Mouse (Mus musculus) B cell, adult 2 months (primary cell): ENCODE results near the gene Lmx1a.

ENCODE experiments used
- DNase-seq, 2 experiments: peaks; one replicate each; pipeline ENCODE4 v3.0.0; 2022

Gene Lmx1a

GRCm38 (mm10) chr1:167695910-167696459, 6.9 kb downstream of the Lmx1a start:
- DNase-seq = no peak

- DNase-seq = no peak
These were observed 10.7 kb downstream of the Lmx1a start for GRCm38 (mm10) chr1:167699706-167700105.

- DNase-seq = no peak
These were observed 11.2 kb downstream of the Lmx1a start for GRCm38 (mm10) chr1:167700221-167700620.

- DNase-seq = no peak
These were observed 16.5 kb downstream of the Lmx1a start for GRCm38 (mm10) chr1:167705527-167705926.

GRCm38 (mm10) chr1:167708761-167709160, 19.7 kb downstream of the Lmx1a start:
- no peak for DNase-seq

- no peak for DNase-seq
These were observed 26.8 kb downstream of the Lmx1a start for GRCm38 (mm10) chr1:167715730-167716341.

GRCm38 (mm10) chr1:167734471-167734870, 45.4 kb downstream of the Lmx1a start:
- DNase-seq = no peak

- no peak for DNase-seq
These were observed 47.8 kb downstream of the Lmx1a start for GRCm38 (mm10) chr1:167736793-167737192.

- DNase-seq = no peak
These were observed 50.2 kb downstream of the Lmx1a start for GRCm38 (mm10) chr1:167739286-167739685.

DNA sequence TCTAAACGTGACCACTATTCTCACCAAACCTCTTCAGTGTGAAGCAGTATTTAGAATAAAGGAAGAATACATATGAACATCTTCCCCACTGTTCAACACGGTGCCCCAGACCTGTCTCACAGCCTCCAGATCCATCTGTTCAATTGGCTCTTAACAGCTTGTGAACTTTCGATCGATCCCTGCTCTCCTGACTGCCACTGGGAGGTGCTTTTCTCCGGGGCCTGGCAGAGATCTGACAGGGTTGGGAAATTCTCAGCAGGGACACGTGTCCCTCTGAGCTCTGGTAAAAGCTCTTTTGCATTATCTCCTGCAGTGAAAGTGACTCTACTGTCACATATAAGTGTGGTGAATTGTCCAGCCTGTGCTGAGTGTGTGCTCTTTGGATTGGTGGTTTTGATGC, 57.6 kb downstream of the Lmx1a start:
- no peak for DNase-seq

- DNase-seq = no peak
These were observed 63.6 kb downstream of the Lmx1a start for GRCm38 (mm10) chr1:167752661-167753060.

- DNase-seq = no peak
These were observed 65.0 kb downstream of the Lmx1a start for GRCm38 (mm10) chr1:167754085-167754484.

DNA sequence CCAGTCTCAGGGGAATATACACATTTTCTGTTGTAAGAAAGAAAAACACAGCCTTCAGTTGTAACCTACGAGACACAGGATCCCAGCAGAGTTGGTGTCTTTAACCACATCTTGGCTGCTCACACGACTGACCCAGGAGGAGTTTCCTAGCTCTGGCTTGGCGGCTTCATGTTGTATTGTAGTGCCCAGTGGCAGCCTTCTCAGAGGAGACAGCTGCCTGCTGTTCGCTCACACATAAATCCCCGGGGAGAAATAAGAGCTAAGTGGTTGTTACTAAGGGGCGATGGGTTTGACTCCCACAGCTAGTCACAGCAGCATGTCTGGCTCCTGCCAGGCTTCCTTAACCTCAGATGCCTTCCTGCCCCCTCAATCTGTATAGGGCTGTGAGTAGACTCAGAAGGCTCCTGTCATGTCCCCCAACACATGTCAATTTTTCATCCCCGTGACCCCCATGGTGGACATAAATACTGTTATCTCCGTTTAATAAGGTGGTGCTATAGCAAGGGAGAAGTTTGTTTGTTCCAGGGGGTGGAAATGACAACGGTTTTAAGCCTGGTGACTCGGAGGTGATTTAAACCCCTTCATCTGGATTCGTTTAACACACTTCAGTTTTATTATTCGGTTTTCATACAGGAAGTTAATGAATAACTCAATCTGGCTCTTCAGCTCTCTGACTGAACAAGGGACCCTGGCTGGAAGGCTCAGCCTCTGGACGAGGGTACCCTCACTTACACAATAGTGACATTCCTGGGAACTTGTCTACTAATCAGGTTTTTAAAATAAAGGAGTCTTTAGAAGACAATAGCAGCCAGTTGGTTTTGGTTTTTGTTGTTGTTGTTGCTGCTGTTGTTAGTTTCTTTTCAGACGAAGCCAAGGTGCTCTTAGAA, 65.8 kb downstream of the Lmx1a start:
- no peak for DNase-seq

- no peak for DNase-seq
These were observed 69.2 kb downstream of the Lmx1a start for GRCm38 (mm10) chr1:167758208-167758607.

GRCm38 (mm10) chr1:167760307-167760706, 71.3 kb downstream of the Lmx1a start:
- no peak for DNase-seq

- DNase-seq = no peak
These were observed 72.8 kb downstream of the Lmx1a start for GRCm38 (mm10) chr1:167761785-167762223.

DNA sequence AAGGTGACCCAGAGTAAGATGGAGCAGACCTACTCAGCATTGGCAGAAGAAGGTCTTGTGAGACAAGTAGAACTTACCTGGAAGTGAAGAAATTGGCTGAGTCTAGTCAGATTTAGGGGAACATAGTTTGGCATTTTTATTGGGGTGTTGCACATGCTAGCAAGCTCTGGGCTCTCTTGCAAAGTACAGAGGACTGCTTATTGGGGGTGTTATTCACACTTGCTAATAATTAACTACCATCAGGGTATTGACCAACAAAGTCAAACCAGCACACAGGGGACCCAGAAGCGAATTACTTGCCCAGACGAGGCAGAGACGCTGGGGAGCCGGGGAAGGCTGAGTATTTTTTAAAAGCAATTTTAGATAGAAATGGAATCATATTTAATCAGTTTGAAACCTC, 77.6 kb downstream of the Lmx1a start:
- DNase-seq = no peak

GRCm38 (mm10) chr1:167770457-167770856, 81.4 kb downstream of the Lmx1a start:
- no peak for DNase-seq

DNA sequence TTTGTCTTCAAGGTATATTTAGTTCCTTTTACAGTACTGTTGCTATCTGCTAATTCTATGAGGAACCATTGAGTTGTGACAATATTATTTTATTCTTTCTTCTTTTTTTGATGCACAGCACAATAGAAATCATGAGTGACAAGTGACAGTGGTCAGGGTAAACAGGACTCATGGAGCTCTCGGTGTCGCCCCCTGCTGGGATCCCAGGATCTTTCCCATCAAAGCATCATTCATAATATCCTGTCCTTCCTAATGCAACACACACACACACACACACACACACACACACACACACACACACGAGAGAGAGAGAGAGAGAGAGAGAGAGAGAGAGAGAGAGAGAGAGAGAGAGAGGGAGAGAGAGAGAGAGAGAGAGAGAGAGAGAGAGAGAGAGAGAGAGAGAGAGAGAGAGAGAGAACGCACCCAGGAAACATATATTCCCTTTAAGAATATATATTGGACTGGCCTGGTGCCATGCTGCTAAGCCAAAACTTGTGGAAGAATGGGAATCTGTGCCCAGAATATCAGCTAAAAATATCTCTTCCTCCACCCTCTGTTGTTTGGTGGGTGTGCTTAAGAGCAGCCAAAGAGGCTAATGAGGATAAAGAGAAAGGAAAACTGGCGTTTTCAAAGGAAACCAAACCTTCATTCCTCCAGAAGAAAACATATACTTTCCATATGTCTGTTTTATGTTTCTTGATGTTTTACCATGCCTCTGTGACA, 90.9 kb downstream of the Lmx1a start:
- DNase-seq = no peak

GRCm38 (mm10) chr1:167781787-167782484, 92.9 kb downstream of the Lmx1a start:
- peak; percentile 24 to 29 for DNase-seq

GRCm38 (mm10) chr1:167784067-167784466, 95.0 kb downstream of the Lmx1a start:
- DNase-seq = no peak

DNA sequence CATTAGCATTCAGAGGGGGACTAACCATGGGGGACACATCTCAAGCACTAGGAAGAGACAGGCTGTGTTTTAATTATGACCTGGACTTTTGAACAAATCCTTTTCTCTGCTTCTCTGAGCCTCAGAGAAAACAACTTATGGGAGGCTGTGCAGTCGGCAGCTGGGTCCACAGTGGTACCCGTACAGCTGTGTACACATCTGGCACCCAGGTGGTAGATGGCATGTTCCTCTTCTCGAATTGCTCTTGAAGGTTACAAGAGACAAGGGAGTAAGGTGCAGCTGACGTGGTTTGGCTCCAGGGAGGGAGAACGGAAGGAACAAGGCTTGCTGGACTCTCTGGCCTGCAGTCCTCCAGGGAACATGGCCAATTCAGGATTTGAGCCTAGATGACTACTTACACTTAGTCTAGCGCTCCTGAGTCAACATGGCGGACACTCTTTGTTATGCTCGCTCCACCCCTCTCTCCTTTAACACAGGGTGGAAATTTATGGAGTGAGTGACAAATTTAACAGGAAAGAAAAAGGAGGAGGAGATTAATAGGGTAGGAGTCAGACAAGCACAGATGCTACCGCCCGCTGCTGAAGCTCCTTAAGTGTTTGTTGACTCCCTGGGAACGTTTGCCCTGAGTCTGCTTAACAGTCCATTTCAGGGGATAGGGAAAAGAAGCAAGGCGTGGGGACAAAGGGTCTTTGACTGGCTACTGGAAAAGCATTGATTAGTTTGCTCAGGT, 99.8 kb downstream of the Lmx1a start:
- no peak for DNase-seq
